33 mouse cellular contexts compared by ENCODE assay signal in genomic region chr13:96532176-96532575, GRCm38 (mm10). TPM values are rescaled to one million over a fixed set of nuclear protein-coding genes. Genes with fewer than 3 reads are reported as not detected.
A peak's percentile ranks its signal among the peaks of the same experiment; 100 is the strongest.
DNase-seq lines count a peak whose midpoint lies in the region; TF ChIP-seq lines count a peak whose summit lies in the region.
"Had no signal": no experiment of that assay in that cellular context is flagged by ENCODE, and none has a peak within 500 bp of the region (broad histone marks: within the 10 kb centered on the region; RNA-seq: fewer than 3 reads in every experiment).

No protein-coding gene starts in this region.

- H3K27ac ChIP-seq in gastrocnemius, adult 2 months: peak overlapping the region; percentile 44; the same call in 1 of the 2 replicates
- H3K27ac ChIP-seq: embryonic facial prominence, embryonic 12.5 days; heart, embryonic 10.5 days; heart, embryonic 15.5 days; hindbrain, embryonic 12.5 days; limb, embryonic 10.5 days; limb, embryonic 15.5 days; liver, embryonic 15.5 days; lung, embryonic 15.5 days; midbrain, embryonic 10.5 days; midbrain, embryonic 15.5 days; neural tube, embryonic 15.5 days; stomach, embryonic 15.5 days had no signal

- intact Hi-C loops in gastrocnemius, adult 2 months (cut with DNase I): no loop called here

- no peak overlapping the region for H3K4me3 ChIP-seq in gastrocnemius, adult 2 months
- H3K4me3 ChIP-seq: embryonic facial prominence, embryonic 12.5 days; heart, embryonic 10.5 days; heart, embryonic 15.5 days; hindbrain, embryonic 12.5 days; limb, embryonic 10.5 days; limb, embryonic 15.5 days; liver, embryonic 15.5 days; lung, embryonic 15.5 days; midbrain, embryonic 10.5 days; midbrain, embryonic 15.5 days; neural tube, embryonic 15.5 days; stomach, embryonic 15.5 days had no signal

- TF ChIP-seq CTCF in gastrocnemius, adult 2 months (IDR thresholded peaks at IDR 0.05): no peak

- DNase-seq in gastrocnemius, adult 2 months: peak; percentile 41
- DNase-seq in gastrocnemius, postnatal 4 days (ENCODE audit: low spot score in 2 of 2): no peak
- DNase-seq in kidney, adult 9 months: peak; percentile 34
- no peak for DNase-seq in kidney, postnatal 14 days
- DNase-seq in adipocyte (ENCODE audit: low spot score): peak; percentile 64
- DNase-seq in fibroblast of lung, adult 2 months (ENCODE audit: low read depth): peak; percentile 58
- no peak for DNase-seq in urinary bladder, postnatal 25 days (ENCODE audit: low spot score)
- DNase-seq: adrenal gland, postnatal 25 days; cerebellum, adult 2 months; embryo, embryonic 11 days; gastrocnemius, postnatal 14 days; heart, adult 11 months; layer of hippocampus, adult 9-11 months; retina, postnatal 1 day; right cerebral cortex, postnatal 14 days; thymus, adult 18-20 months; thymus, postnatal 25 days had no signal

RNA-seq across cellular contexts. Expression of gene Polk, which starts 10.2 kb away (rescaled TPM):
- total RNA-seq in gastrocnemius, adult 2 months (2021): 1 to 10 TPM; 5.3 to 7.4 TPM
- total RNA-seq in gastrocnemius, postnatal 4 days (2021): 1 to 10 TPM; 7.1 to 8.8 TPM

RNA-seq across cellular contexts. Expression of gene Col4a3bp, which starts 10.2 kb away (rescaled TPM):
- 10 to 100 TPM; 47.3 to 60.1 TPM for total RNA-seq in gastrocnemius, adult 2 months (2021)
- total RNA-seq in gastrocnemius, postnatal 4 days (2021): 10 to 100 TPM; 35.3 to 43.1 TPM

RNA-seq across cellular contexts. Expression of gene Gm17622, which starts 41.6 kb away (rescaled TPM):
- not detected for total RNA-seq in gastrocnemius, adult 2 months (2021)
- total RNA-seq in gastrocnemius, postnatal 4 days (2021): not detected
- total RNA-seq: adrenal gland, adult 18-20 months; adrenal gland, postnatal 25 days; gastrocnemius, postnatal 14 days; heart, postnatal 25 days; left cerebral cortex, postnatal 10 days; megakaryocyte progenitor cell, adult 5-6 weeks had no signal

Comparison
In these comparisons a context has a peak if more than half of its experiments do, and no peak if none do; other contexts are left out.
1. DNase-seq: peak in gastrocnemius, adult 2 months (single experiment), kidney, adult 9 months (single experiment), adipocyte (single experiment) and fibroblast of lung, adult 2 months (single experiment); none in gastrocnemius, postnatal 4 days (0 of 2), kidney, postnatal 14 days (single experiment) and urinary bladder, postnatal 25 days (single experiment).